Mouse (Mus musculus) B cell, adult 67 days (primary cell): ENCODE results near the gene Yaf2. TPM values are rescaled to one million over a fixed set of nuclear protein-coding genes. Genes with fewer than 3 reads are reported as not detected.

Experiments
- total RNA-seq, 2 experiments: library from RNA; stranded (reverse); gene quantifications; 4 replicates each; pipeline ENCODE4 v1.2.4; 2023

The Yaf2 gene
- total RNA-seq, result 10 to 100 TPM; 16.3 to 19.3 TPM

GRCm38 (mm10) chr15:93336925-93337761, at the start of gene Yaf2:
Gene Yaf2 (minus strand): TSS chr15:93336935.

GRCm38 (mm10) chr15:93274679-93275583, 61.8 kb downstream of the Yaf2 start, which contains the start of gene Gxylt1:
Gene Gxylt1 (minus strand): TSS chr15:93275179.

Other genes starting within 250 kb of the Yaf2 start
- 10 to 100 TPM; 39.2 to 45.0 TPM for gene Gxylt1, start 61.8 kb downstream of the Yaf2 start, total RNA-seq
- gene Zcrb1, start 61.4 kb upstream of the Yaf2 start, total RNA-seq, result 10 to 100 TPM; 75.7 to 92.2 TPM
- 10 to 100 TPM; 46.0 to 46.3 TPM for gene Pphln1, start 61.4 kb upstream of the Yaf2 start, total RNA-seq